Mouse (Mus musculus) kidney, embryonic 15.5 days (tissue): ENCODE measurements at regions not wholly inside any gene's neighbourhood (a gene's known extent, or its start where the extent isn't known, plus 50 kb on each side); places are given as distances from the start of the nearest gene placed in this dataset.
A peak's percentile ranks its signal among the peaks of the same experiment; 100 is the strongest.

Experiments used
- ATAC-seq: fragments of 200-750 bp; cut with Nextera tagmentation; replicated peaks from 2 replicates; pipeline ENCODE4 v1.8.0; 2017; ENCODE audit warnings: moderate TSS enrichment; ENCODE audit not compliant: low FRiP score
- H3K27ac ChIP-seq: fragments of 300-500 bp; sonication (generic); 2 replicates; pipeline ENCODE4 v1.5.1; 2015; ENCODE audit warnings: mild to moderate bottlenecking, inconsistent platforms
- H3K27me3 ChIP-seq: fragments of 300-500 bp; sonication (generic); 2 replicates; pipeline ENCODE4 v1.6.1; 2015; ENCODE audit warnings: inconsistent platforms
- H3K36me3 ChIP-seq: fragments of 300-500 bp; sonication (generic); 2 replicates; pipeline ENCODE4 v1.6.1; 2015; ENCODE audit warnings: inconsistent platforms
- H3K4me1 ChIP-seq: fragments of 300-500 bp; sonication (generic); 2 replicates; pipeline ENCODE4 v1.6.1; 2015; ENCODE audit warnings: inconsistent platforms
- H3K4me2 ChIP-seq: fragments of 300-500 bp; sonication (generic); 2 replicates; pipeline ENCODE4 v1.6.1; 2015; ENCODE audit warnings: moderate library complexity, mild to moderate bottlenecking, inconsistent platforms
- H3K4me3 ChIP-seq: fragments of 300-500 bp; sonication (generic); replicated peaks from 2 replicates; pipeline ENCODE4 v1.5.1; 2015; ENCODE audit warnings: mild to moderate bottlenecking, inconsistent platforms
- H3K9ac ChIP-seq: fragments of 300-500 bp; sonication (generic); 2 replicates; pipeline ENCODE4 v1.6.1; 2015; ENCODE audit warnings: mild to moderate bottlenecking, inconsistent platforms
- H3K9me3 ChIP-seq: fragments of 300-500 bp; sonication (generic); replicated peaks from 2 replicates; pipeline ENCODE4 v1.6.1; 2016; ENCODE audit warnings: inconsistent platforms
- WGBS: fragments of 180-500 bp; shearing (Covaris S2); methylation state at CpG from one replicate; pipeline ENCODE4 v1.1.7; 2015; ENCODE audit warnings: mixed read lengths; 5-methylcytosine and 5-hydroxymethylcytosine counted together

GRCm38 (mm10) chr17:63757896-63758695, 104.8 kb upstream of the Fer start:
- Histone ChIP-seq H3K4me2 (no peak overlapping the region), H3K9me3 (no peaks in the 10 kb centered on the region; the same call in 1 of the 2 replicates), H3K27ac (no peak overlapping the region), H3K27me3 (no peaks in the 10 kb centered on the region), H3K9ac (no peak overlapping the region), H3K36me3 (no peaks in the 10 kb centered on the region), H3K4me3 (no peak overlapping the region), H3K4me1 (0 out of 2 replicates have a peak, but pooled peaks cover 2% of the 10 kb centered on the region)
- no peak for ATAC-seq
- 81% methylated on average over 13 of the region's 13 CpGs for WGBS

- Histone ChIP-seq H3K27me3 (no peaks in the 10 kb centered on the region), H3K36me3 (no peaks in the 10 kb centered on the region), H3K4me2 (no peak overlapping the region), H3K4me3 (no peak overlapping the region), H3K27ac (no peak overlapping the region), H3K9ac (no peak overlapping the region), H3K4me1 (0 out of 2 replicates have a peak, but pooled peaks cover 2% of the 10 kb centered on the region), H3K9me3 (no peaks in the 10 kb centered on the region; the same call in 1 of the 2 replicates)
- ATAC-seq: no peak
- WGBS: 57% methylated on average over 7 of the region's 7 CpGs
Measured at GRCm38 (mm10) chr17:63758817-63759404, 104.0 kb upstream of the Fer start.

DNA sequence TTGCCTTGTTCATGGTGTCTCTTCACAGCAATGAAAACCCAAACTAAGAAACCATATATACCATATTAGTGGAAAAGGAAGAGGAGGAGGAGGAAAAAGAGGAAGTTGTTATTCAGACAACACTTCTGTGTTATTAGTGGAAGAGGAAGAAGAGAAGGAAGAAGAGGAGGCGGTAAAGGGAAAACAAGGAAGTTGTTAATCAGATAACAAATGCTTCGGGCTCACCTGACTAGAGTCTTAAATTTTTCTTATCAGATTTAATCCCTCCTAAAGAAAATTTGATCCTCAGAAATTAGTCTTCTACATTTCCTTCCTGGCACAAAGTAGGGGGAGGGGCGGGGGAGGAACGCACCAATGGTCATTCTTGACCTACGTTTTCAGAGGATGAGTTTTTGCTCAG, 101.8 kb upstream of the Fer start:
- H3K36me3 ChIP-seq: no peaks in the 10 kb centered on the region
- H3K27ac ChIP-seq: no peak overlapping the region
- no peaks in the 10 kb centered on the region; the same call in 1 of the 2 replicates for H3K9me3 ChIP-seq
- no peaks in the 10 kb centered on the region for H3K27me3 ChIP-seq
- no peak overlapping the region for H3K4me3 ChIP-seq
- WGBS: 81% methylated on average over 5 of the region's 5 CpGs
- no peak for ATAC-seq
- no peak overlapping the region for H3K9ac ChIP-seq
- 0 out of 2 replicates have a peak, but pooled peaks cover 2% of the 10 kb centered on the region for H3K4me1 ChIP-seq
- no peak overlapping the region for H3K4me2 ChIP-seq

- H3K4me2 ChIP-seq: no peak overlapping the region
- no peak overlapping the region for H3K9ac ChIP-seq
- H3K4me3 ChIP-seq: no peak overlapping the region
- no peaks in the 10 kb centered on the region for H3K27me3 ChIP-seq
- ATAC-seq: no peak
- no peaks in the 10 kb centered on the region for H3K36me3 ChIP-seq
- no peak overlapping the region for H3K27ac ChIP-seq
- H3K9me3 ChIP-seq: no peaks in the 10 kb centered on the region
- no peaks in the 10 kb centered on the region for H3K4me1 ChIP-seq
- 77% methylated on average over 6 of the region's 6 CpGs for WGBS
Measured at GRCm38 (mm10) chr17:63771111-63771510, 91.8 kb upstream of the Fer start.

GRCm38 (mm10) chr17:63784381-63785116, 78.3 kb upstream of the Fer start:
- Histone ChIP-seq H3K36me3 (no peaks in the 10 kb centered on the region), H3K4me1 (0 out of 2 replicates have a peak, but pooled peaks cover 8% of the 10 kb centered on the region), H3K9me3 (no peaks in the 10 kb centered on the region), H3K27ac (no peak overlapping the region), H3K4me3 (no peak overlapping the region), H3K9ac (no peak overlapping the region), H3K27me3 (no peaks in the 10 kb centered on the region), H3K4me2 (0 out of 2 replicates have a peak overlapping the region, but pooled peaks have one; percentile 2)
- 50% methylated on average over 19 of the region's 19 CpGs for WGBS
- peak; percentile 90 for ATAC-seq

GRCm38 (mm10) chr17:63786444-63786843, 76.4 kb upstream of the Fer start:
- no peak for ATAC-seq
- Histone ChIP-seq H3K9ac (no peak overlapping the region), H3K4me2 (no peak overlapping the region), H3K4me3 (no peak overlapping the region), H3K9me3 (no peaks in the 10 kb centered on the region), H3K27me3 (no peaks in the 10 kb centered on the region), H3K4me1 (0 out of 2 replicates have a peak, but pooled peaks cover 8% of the 10 kb centered on the region), H3K36me3 (no peaks in the 10 kb centered on the region), H3K27ac (no peak overlapping the region)
- 72% methylated on average over 11 of the region's 11 CpGs for WGBS

DNA sequence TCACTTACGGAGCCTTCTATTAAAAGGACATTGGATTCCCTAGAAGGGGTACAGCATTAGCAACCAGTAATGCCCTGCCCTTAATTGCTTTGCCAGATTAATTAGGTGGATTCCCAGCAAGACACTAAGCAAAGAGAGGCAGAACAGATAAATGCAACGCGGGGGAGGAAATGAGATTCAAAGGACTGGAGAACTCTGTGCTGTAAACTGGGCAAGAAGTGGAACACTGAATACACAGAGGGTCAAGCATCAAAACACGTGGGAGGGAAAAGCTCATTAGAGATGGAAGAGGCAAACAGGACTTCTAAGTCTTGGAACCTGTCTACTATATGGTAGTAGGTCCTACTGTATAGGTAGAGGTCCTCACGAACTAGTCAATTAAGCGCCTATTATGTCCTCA, 68.5 kb upstream of the Fer start:
- H3K4me2 ChIP-seq: no peak overlapping the region
- 0 out of 2 replicates have a peak, but pooled peaks cover 3% of the 10 kb centered on the region for H3K9me3 ChIP-seq
- H3K27ac ChIP-seq: no peak overlapping the region
- 69% methylated on average over 6 of the region's 6 CpGs for WGBS
- peaks cover 4% of the 10 kb centered on the region; the same call in 1 of the 2 replicates for H3K4me1 ChIP-seq
- H3K4me3 ChIP-seq: no peak overlapping the region
- H3K36me3 ChIP-seq: no peaks in the 10 kb centered on the region
- no peak overlapping the region for H3K9ac ChIP-seq
- H3K27me3 ChIP-seq: no peaks in the 10 kb centered on the region
- 0 out of 2 replicates have a peak, but pooled peaks have one; percentile 27 for ATAC-seq

- Histone ChIP-seq H3K36me3 (no peaks in the 10 kb centered on the region), H3K9me3 (0 out of 2 replicates have a peak, but pooled peaks cover 3% of the 10 kb centered on the region), H3K4me3 (no peak overlapping the region), H3K27ac (no peak overlapping the region), H3K9ac (no peak overlapping the region), H3K4me1 (peaks cover 4% of the 10 kb centered on the region; the same call in 1 of the 2 replicates), H3K4me2 (no peak overlapping the region), H3K27me3 (no peaks in the 10 kb centered on the region)
- no peak for ATAC-seq
- WGBS: 90% methylated on average over 6 of the region's 6 CpGs
Measured at GRCm38 (mm10) chr17:63798381-63798780, 64.5 kb upstream of the Fer start.

DNA sequence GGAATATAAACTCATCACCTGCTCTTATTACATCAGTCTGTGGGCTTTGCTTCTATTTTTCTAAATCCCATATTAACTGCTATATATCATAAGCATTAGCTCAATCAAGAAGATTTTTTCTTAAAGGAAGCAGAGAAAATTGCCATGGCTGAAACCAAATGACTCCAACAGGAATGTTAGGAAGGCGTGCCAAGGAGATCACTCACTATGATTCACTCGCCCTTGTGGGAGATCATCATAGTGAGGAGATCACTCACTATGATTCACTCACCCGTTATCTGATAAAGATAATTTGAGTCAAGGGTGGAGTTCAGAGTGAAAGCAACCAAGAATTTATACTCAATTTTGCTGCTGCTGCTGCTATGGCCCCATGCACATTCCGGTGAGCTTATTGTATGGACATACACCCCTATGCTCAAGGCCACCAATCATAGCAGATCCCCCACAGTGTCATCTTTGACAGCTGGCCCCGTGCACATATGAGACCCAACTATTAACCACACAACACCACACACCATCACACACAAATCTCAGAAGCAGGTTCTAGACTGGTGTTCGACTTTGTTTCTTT, 63.8 kb upstream of the Fer start:
- Histone ChIP-seq H3K9me3 (0 out of 2 replicates have a peak, but pooled peaks cover 3% of the 10 kb centered on the region), H3K4me2 (no peak overlapping the region), H3K4me1 (peaks cover 4% of the 10 kb centered on the region; the same call in 1 of the 2 replicates), H3K27ac (no peak overlapping the region), H3K27me3 (no peaks in the 10 kb centered on the region), H3K9ac (no peak overlapping the region), H3K36me3 (no peaks in the 10 kb centered on the region), H3K4me3 (no peak overlapping the region)
- ATAC-seq: no peak
- 81% methylated on average over 6 of the region's 6 CpGs for WGBS

DNA sequence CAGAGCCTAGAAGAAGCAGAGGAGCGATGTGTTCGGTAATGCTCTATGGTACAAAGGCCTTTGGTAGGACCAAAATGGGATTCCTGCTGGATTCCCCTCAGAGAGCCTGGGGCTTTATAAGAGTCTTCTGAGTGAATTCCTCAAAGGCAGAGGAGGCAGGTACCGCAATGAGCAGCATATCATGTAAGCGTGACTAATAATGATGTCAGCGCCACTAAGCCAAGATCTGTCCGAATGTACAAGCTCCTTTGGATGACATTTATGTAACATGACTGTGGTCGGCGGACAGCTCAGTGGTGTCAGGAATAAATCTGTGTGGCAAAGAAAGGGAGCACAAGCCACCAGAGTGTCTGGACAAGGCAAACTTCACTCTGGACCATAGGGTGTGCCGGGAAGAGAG, 61.5 kb upstream of the Fer start:
- Histone ChIP-seq H3K4me2 (no peak overlapping the region), H3K9me3 (no peaks in the 10 kb centered on the region), H3K4me1 (no peaks in the 10 kb centered on the region), H3K4me3 (no peak overlapping the region), H3K27ac (no peak overlapping the region), H3K36me3 (no peaks in the 10 kb centered on the region), H3K9ac (no peak overlapping the region), H3K27me3 (no peaks in the 10 kb centered on the region)
- no peak for ATAC-seq
- WGBS: 93% methylated on average over 9 of the region's 9 CpGs

GRCm38 (mm10) chr17:63802846-63803245, 60.0 kb upstream of the Fer start:
- Histone ChIP-seq H3K4me2 (no peak overlapping the region), H3K9ac (no peak overlapping the region), H3K9me3 (no peaks in the 10 kb centered on the region), H3K27ac (no peak overlapping the region), H3K4me1 (no peaks in the 10 kb centered on the region), H3K4me3 (no peak overlapping the region), H3K27me3 (no peaks in the 10 kb centered on the region), H3K36me3 (no peaks in the 10 kb centered on the region)
- ATAC-seq: no peak
- WGBS: 83% methylated on average over 5 of the region's 5 CpGs
